Mouse (Mus musculus) ZHBTc4 (cell line): ENCODE measurements around the gene Mast1.

Experiments used
- DNase-seq: peaks from one replicate; pipeline ENCODE4 v3.0.0-alpha.2; 2011; ENCODE audit warnings: low read depth, low spot score

The Mast1 gene

GRCm38 (mm10) chr8:84936962-84937546 lies at the start of gene Mast1:
Mast1 (minus strand) TSS chr8:84937359.
- peak; percentile 88 for DNase-seq

GRCm38 (mm10) chr8:84986379-84986945 lies 49.3 kb upstream of the Mast1 start:
- no peak for DNase-seq

DNA sequence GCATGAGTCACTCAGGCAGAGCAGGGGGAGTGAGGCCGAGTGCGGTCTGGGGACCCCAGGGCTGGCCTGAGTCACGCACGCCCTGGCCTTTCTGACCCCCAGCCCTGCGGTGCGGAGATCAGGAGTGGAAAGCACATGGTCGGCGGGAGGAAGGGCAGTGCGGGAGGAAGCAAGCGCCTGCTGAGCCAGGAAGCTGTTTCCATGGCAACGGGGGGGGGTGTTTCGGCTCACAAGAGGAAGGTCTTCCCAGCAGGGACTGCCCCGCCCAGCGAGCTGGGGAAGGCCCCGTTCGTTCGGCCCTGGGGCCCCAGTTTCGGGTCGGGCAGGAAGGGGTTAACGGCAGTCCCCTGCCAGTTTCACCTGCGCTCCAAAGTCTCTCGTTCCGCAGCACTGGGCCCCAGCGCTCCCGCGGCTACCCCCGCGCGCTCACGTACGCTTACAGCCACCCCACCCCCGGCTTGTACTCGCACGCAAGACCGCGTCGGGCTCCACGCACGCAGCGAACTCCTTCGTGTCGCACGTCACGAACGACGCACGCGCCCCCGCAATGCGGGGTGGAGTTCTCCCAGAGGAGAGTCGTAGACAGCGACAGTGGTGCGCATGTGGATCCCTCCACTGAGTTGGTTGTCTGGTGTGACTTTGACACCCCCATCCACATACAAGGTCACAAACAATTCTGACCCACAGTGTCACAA lies 48.7 kb upstream of the Mast1 start:
- peak; percentile 95 for DNase-seq

- DNase-seq, result no peak
Measured at GRCm38 (mm10) chr8:84985049-84985683, 48.0 kb upstream of the Mast1 start.

- DNase-seq, result no peak
Measured at GRCm38 (mm10) chr8:84984294-84985048, 47.3 kb upstream of the Mast1 start.

DNA sequence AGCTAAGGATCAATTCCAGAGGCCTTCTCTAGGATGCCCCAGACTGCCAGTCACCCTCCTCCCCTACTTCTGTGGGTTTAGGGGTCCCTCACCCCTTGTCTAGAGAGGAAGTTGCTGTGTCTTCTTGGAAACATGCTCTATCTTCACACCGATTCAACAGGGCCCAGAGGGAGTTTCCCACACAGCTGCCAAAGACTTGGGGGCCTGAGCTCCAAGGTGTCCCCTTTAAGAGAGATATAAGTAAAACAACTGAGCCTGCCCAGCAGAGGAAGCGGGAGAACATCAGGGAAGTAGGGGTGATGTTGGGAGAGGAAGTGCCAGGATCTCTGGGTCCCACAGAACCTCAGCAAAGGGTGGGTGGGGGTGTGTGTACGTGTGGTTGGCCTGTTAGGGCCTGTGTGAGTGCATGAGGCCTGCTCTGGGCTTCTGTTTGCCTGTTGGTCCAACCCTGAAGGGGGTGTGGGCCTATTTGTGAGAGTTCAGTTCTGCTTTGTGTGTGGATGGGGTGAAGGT lies 45.4 kb upstream of the Mast1 start:
- DNase-seq, result no peak

GRCm38 (mm10) chr8:84981644-84982498 lies 44.7 kb upstream of the Mast1 start:
- no peak for DNase-seq

GRCm38 (mm10) chr8:84980622-84981358 lies 43.6 kb upstream of the Mast1 start:
- peak; percentile 35 for DNase-seq

DNA sequence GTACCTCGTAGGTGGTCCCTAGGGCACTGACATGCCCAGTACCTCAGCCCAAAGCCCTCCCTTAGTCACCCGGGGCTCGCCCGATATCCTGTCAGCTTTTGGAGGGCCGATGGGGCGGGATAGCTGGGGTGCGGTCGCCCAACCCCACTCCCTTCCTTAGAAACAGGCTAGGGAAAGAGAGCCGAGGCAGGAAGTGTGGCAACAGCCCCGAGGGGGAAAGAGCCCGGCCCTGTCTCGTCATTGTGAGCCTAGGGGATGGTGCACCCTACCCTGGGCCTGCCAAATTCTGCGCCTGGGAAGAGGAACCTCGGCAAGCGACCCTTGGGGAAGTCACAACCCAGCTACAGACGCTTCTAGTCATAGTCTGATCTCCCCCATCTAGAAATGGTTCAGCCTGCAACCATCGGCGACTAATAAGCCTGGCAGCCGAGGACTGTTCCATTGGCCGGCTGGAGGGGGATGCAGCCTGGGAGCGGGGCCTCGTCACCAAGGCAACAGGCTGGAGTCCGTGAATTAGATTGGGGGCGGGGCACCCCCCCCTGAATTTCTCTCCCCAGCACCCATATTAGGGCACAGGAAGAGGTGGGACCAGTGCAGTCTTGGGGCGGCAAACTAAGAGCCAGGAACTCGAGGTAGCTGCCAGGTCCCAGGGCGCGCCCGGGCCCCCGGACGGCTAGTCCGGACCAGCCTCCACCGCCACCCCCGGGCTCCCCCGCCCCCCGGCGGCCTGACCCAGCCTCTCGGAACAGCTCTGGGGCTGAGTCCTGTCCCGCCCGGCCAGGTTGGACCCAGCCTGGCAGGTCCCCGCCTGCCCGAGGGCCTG lies 42.7 kb upstream of the Mast1 start:
- DNase-seq, result peak; percentile 95

DNA sequence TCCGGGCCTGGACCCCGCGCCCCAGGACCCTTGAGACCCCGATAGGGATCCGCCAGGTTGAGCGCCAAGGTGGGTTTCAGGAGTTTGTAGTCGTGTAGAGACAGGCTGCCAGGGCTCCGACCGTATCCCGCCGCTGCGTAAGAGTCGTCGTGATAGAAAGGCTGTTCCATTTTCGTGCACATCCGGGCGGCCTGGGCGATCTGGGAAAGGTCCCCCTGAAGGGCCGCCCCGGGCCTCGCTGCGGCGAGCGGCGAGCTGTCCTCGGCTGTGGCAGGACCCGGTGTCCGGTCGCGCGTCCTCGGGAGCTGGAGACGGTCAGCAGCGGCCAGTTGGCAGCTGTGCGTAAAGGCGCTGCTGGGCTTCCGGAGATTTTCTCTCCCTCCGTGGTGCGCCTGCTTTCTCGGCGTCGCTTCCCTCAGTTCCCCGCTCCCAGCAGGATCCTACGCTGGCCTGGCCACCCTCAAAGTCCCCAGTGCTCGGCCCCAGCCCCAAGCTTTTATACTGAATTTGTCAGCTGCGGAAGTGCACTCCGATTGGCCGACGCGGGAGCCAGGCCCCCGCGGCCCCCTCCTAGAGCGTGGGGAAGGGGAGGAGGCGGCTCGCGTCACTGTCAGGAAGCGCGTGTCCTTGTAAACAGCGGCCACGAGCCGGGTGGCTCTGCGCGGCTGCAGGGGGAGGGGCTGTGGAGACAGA lies 41.2 kb upstream of the Mast1 start, which contains the start of gene Junb:
Gene Junb (minus strand): TSS at position 471 of the 693 bp plus-strand sequence.
- peak; percentile 93 for DNase-seq

DNA sequence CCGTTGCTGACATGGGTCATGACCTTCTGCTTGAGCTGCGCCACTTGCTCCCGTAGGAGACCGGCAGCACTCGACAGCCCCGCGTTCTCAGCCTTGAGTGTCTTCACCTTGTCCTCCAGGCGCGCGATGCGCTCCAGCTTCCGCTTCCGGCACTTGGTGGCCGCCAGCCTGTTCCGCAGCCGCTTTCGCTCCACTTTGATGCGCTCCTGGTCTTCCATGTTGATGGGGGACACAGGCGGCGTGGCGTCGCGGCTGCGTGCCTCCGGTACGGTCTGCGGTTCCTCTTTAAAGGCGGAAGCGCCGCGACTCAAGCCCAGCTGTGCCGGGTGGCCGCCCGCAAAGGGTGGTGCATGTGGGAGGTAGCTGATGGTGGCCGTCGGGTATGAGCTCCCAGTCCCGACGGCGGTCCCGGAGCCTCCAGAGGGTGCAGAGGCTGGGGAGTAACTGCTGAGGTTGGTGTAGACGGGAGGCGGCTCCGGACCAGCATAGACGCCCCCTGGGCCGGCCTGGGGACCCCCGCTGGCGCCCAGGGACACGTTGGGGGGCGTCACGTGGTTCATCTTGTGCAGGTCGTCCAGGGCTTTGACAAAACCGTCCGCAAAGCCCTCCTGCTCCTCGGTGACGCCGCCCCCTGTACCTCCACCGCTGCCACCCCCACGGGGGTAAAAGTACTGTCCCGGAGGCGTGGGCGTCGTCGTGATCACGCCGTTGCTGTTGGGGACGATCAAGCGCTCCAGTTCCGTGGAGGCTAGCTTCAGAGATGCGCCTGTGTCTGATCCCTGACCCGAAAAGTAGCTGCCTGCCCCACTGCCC lies 40.5 kb upstream of the Mast1 start:
- DNase-seq, result peak; percentile 85

DNA sequence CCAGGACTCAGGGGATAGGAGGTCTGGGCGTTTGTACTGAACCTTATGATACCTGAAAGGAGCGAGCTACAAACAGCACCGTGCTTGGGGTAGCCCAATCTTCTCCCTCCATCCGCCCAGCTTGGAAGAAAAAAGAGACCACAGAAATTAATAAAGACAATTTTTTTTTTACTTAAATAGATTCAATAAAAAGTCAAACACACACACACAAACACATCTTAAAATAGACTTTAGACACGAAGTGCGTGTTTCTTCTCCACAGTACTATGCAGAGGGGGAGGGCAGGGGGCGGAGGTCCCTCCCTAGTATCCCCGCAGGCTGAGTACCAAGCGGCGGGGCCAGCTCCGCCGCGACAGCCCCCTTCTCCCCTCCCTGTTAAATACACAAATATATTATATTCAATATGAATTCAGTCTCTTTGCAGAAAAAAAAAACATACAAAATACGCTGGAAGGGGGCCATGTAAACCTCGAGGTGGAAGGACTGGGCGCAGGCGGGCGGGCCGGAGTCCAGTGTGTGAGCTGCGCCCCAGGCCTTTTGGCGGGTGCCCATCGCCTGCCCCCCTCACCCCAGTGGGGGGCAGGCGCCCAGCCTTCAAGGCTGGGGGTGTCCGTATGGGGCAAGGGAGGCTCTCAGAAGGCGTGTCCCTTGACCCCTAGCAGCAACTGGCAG lies 39.7 kb upstream of the Mast1 start:
- no peak for DNase-seq

DNA sequence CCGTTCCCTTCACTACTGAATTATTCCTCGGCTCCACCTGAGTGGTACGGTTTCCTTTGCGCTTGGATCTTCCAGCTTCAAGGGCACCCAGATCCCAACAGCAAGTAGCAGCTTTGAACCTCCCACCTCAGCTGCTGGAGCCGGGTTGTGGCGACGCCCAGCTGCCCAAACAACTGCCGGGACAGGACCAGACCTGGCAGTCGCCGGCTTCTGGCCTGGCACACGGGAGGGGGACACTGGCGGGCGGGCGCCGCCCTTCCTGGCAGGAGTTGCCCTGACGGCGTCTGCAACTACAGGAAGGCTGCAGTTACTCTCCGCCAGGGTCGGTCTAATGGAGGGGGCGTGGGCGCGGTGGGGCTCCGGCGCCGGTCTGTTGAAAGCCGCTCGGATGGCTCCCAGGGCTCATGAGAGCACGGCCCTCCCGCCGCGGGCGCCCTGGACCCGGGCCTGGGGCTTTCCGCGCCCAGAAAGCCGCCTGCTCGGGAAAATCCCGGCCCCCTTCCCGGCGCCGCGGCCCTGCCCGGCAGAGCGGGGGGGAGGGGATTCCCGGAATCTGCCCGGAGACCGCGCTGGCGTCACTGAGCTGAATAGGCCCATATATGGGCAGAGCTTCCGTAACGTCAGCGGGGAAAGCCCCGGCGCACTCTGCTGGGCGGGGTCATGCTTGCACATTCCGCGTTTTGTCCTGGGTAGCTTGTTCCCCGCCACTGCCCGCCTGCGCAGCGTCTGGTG lies 39.0 kb upstream of the Mast1 start:
- DNase-seq, result peak; percentile 97

DNA sequence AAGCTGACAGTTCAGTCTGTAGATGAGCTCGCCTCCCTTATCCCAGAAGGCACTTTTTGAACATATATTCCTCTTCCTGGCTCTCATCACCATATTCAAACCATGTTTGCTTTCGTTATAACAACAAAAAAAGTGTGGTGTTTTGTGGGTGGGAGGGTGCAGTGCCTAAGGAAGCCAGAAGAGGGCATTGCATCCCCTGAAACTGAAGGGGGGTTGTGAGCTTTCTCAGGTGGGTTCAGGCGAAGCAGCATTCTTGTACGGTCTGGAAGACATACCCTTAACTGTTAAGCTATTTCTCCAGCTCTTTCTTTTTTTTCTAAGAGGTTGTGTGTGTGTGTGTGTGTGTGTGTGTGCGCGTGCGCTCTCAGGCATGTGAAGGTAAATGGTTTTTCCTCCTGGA lies 38.3 kb upstream of the Mast1 start:
- DNase-seq, result peak; percentile 79

- DNase-seq, result no peak
Measured at GRCm38 (mm10) chr8:84974543-84975142, 37.5 kb upstream of the Mast1 start.
